Mouse (Mus musculus): ENCODE data around the gene Ap3s2. TPM values are rescaled to one million over a fixed set of nuclear protein-coding genes. Genes with fewer than 3 reads are reported as not detected.

Ap3s2 gene
- total RNA-seq (2021), result 10 to 100 TPM; 20.5 to 24.1 TPM

GRCm38 (mm10) chr7:79920344-79920983, at the start of gene Ap3s2:
Gene Ap3s2, minus strand, starts transcription at chr7:79920649.
- intact Hi-C loops (cut with DNase I), result no loop called here
- DNase-seq, result peak; percentile 91 to 93

- intact Hi-C loops (cut with DNase I), result no loop called here
- DNase-seq, result no peak
These were observed 47.9 kb upstream of the Ap3s2 start for GRCm38 (mm10) chr7:79968326-79968725.

DNA sequence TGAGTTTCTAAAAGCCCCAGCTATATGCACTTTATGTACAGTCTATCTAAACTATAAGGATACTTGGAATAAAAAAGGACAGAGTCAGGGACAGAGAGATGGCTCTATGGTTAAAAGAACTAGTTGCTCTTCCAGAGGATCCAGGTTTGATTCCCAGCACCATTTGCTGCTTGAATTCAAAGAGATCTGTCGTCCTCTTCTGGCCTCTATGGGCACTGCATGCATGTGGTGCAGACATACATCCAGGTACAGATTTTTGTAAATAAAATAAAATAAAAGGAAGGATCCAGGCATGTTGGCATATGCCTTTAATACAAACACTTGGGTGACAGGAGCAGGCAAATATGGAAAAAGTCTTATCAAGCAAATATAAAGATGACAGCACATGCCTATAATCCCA, 41.2 kb upstream of the Ap3s2 start:
- intact Hi-C loops (cut with DNase I), result no loop called here
- no peak for DNase-seq

DNA sequence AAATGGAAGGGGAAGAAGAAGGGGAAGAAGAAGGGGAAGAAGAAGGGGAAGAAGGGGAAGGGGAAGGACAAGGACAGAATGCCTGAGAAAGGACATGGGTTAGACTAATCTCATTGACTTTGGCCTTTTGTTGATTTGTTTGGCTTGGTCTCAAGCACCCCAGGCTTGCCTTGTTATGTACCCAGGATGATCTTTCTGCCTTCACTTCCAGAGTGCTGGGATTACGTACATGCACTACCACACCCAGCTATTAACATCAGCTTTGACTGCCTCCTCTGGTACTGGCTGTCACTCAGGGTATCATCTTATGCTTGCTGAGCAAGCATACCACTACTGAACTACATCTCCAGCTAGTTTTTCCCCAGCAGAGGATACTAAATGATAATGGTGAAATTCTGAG, 35.7 kb upstream of the Ap3s2 start:
- intact Hi-C loops (cut with DNase I), result no loop called here
- DNase-seq, result no peak

DNA sequence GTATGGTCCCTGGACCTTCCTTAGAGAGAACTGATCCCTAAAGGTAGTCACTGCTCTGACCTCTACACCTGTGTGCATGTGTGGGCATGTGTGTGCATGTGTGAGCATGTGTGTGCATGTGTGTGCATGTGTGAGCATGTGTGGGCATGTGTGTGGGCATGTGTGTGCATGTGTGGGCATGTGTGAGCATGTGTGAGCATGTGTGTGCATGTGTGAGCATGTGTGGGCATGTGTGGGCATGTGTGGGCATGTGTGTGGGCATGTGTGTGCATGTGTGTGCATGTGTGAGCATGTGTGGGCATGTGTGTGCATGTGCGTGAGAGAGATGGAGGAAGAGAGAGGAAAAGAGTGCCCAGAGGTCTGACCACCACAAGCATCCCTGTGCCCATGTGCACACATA, 34.4 kb upstream of the Ap3s2 start:
- no peak for DNase-seq
- intact Hi-C loops (cut with DNase I), result no loop called here

GRCm38 (mm10) chr7:79951038-79951437, 30.6 kb upstream of the Ap3s2 start:
- intact Hi-C loops (cut with DNase I), result no loop called here

DNA sequence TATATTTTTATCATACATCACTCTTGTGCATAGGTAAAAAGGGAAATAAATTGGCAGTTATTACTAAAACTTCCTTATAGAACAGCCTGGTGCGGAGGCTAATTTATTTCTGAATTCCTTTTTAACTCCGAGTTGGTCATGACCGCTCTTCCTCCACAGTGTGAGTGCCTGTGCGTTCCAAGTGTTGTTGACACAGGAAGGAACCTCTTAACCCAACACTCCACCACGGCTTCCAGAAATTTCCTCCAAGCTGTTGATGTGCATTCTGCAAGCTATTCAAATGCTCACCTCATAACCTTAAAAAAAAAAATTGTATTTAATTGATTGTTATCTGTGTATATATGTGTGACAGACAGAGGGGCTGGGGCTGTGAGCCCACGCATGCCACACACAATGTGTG, 29.8 kb upstream of the Ap3s2 start:
- intact Hi-C loops (cut with DNase I), result no loop called here
- DNase-seq, result no peak

More at GRCm38 (mm10) chr7:79951038-79951437, 30.6 kb upstream of the Ap3s2 start:
- no peak for DNase-seq

DNA sequence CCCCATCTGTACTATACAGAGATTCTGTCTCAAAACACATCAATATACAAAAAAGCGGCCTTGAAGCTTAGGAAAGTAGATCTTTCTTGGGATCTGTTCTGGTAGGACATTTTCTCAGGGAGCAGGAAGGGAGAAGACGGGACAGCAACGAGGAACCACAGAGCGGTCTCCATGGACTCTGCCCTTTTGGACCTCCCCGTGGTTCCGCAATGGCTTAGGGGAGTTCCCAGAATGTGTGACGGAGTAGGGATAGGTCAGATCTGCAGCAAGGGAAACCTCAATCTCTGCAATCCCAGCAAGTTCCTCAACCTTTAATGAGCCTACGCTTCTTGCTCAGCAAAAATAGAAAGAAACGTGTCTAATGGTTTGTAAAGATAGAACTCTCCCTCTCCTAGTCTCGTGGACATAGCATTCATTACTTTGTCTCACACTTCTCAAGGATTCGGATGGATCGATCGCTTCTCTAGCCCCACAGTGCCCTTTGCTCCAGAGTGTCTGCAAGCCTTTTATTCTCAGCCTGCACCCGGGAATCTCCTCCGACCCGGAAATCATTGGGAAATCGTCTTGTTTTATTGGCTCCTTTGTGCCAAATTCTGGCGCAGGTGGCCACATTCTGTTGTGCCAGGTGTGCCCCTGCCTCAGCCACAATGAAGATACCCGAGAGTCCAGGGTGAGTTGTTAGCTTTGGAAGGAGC, 15.2 kb upstream of the Ap3s2 start:
- peak; percentile 59 to 73 for DNase-seq
- intact Hi-C loops (cut with DNase I), result loop anchor here (5.0 to 10.0 kb wide), 2 partner anchors 87 to 179 kb away; partner anchors contain the start of genes Idh2 and Zfp710

- intact Hi-C loops (cut with DNase I), result loop anchor here (5.0 to 10.0 kb wide), 2 partner anchors 87 to 180 kb away; partner anchors contain the start of genes Idh2 and Zfp710
- peak; percentile 81 to 83 for DNase-seq
These were observed 14.5 kb upstream of the Ap3s2 start, which contains the start of gene Arpin for GRCm38 (mm10) chr7:79934862-79935510. Gene Arpin, minus strand, starts transcription at chr7:79935359.

DNA sequence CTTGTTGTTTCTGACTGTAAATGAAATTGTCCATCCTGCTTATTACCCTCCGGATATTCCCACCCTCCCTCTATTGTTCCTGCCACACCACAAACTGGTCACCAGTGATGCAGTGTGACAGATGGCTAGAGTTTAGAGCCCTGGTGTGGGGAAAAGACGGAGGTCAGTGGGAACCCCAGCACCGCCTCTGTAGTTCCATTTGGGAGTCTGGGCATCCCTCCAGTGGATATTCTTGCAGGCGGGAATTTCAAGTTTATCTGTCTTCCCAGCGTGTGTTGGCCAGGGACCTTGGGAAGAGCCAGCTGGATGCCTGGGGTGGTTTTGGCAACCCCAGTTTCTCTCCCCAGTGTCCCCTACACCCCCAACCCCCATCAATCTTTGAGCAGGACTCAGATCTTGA, 14.0 kb upstream of the Ap3s2 start:
- DNase-seq, result peak; percentile 55 to 67
- intact Hi-C loops (cut with DNase I), result loop anchor here (10.0 kb wide), 1 partner anchor 180 kb away; the partner anchor contains the start of gene Idh2

GRCm38 (mm10) chr7:79928516-79929052, 8.1 kb upstream of the Ap3s2 start:
- DNase-seq, result no peak
- intact Hi-C loops (cut with DNase I), result loop anchor here (5.0 kb wide), 1 partner anchor 154 kb away; no protein-coding TSS in a partner anchor

GRCm38 (mm10) chr7:79914556-79914955, 5.9 kb downstream of the Ap3s2 start:
- intact Hi-C loops (cut with DNase I), result loop anchor here (1.0 kb wide), 1 partner anchor 115 kb away; no protein-coding TSS in a partner anchor
- DNase-seq, result peak; percentile 44 to 64

DNA sequence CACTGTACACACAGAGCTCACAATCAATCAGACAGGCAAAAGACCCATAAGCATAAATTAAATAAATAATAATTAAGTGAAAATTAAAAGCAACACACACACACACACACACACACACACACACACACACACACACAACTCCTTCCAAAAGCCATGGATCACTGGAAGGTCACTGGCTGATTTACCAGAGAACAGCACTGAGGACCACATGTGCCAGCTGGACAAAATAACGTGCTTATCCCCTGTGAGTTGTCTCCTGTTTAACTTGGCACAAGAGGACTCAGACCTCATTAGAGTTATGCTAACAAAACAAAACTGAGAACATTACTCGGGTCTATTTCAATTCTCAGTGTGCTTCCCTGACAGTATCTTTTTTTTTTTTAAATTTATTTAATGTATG, 13.1 kb downstream of the Ap3s2 start:
- intact Hi-C loops (cut with DNase I), result no loop called here
- peak; percentile 56 to 59 for DNase-seq

DNA sequence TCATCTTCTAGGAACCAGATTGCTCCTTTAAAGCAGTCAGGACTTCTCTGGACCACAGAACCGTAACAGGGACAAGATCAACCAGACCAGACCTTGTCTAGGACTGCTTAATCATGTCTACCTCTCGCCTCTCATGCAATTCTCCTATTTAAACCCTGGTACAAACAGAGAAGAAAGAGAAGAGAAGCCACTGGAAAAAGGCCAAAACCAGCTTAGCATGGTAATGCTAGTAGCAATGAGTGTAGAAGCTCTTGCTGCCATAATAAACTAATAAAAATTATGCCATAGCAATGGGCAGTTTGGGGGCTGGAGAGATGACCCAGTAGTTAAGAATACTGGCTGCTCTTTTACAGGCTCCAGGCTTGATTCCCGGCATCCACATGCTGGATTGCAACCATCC, 13.5 kb downstream of the Ap3s2 start:
- intact Hi-C loops (cut with DNase I), result no loop called here
- no peak for DNase-seq

- no peak for DNase-seq
- intact Hi-C loops (cut with DNase I), result no loop called here
These were observed 15.3 kb downstream of the Ap3s2 start for GRCm38 (mm10) chr7:79905193-79905592.

GRCm38 (mm10) chr7:79903160-79903792, 17.2 kb downstream of the Ap3s2 start:
- intact Hi-C loops (cut with DNase I), result no loop called here
- no peak for DNase-seq

DNA sequence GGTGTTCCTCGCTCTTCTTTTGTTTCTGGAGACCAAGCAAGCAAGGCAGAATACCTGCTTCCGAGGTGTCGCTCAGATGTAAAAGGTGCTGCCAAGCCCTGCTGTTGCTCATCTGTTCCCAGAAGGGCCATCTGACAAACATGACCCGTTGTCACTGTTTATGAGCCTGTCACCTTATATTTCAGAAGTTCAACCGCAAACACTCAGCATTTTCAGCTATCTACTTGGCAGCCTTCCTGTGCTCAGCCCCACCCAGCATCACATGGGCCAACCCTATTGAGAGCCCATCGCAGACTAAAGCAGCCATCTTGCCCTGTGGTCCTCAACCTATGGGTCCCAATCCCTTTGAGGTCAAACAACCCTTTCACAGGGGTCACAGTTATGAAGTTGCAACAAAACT, 19.7 kb downstream of the Ap3s2 start:
- intact Hi-C loops (cut with DNase I), result no loop called here
- no peak for DNase-seq

DNA sequence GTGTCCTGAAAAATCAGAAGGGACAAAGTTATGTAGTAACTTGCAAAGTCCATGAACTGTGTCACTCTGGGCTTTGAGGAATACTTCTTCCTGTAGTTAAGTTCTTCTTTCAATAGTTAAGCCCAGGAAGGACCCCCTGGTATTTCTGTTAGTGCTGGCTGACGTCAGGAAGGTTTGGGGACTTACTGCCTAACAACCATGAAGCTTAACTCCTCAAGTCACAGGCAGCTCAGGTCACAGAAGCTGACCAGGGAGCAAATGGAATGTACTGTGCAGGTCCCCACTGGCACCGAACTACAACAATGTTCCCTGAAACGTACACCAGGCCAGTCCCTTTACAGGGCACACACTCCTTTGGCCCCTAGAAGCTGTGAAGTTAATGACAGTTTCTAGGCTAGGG, 25.2 kb downstream of the Ap3s2 start:
- no peak for DNase-seq
- intact Hi-C loops (cut with DNase I), result no loop called here

GRCm38 (mm10) chr7:79894790-79895189, 25.7 kb downstream of the Ap3s2 start:
- no peak for DNase-seq
- intact Hi-C loops (cut with DNase I), result no loop called here

DNA sequence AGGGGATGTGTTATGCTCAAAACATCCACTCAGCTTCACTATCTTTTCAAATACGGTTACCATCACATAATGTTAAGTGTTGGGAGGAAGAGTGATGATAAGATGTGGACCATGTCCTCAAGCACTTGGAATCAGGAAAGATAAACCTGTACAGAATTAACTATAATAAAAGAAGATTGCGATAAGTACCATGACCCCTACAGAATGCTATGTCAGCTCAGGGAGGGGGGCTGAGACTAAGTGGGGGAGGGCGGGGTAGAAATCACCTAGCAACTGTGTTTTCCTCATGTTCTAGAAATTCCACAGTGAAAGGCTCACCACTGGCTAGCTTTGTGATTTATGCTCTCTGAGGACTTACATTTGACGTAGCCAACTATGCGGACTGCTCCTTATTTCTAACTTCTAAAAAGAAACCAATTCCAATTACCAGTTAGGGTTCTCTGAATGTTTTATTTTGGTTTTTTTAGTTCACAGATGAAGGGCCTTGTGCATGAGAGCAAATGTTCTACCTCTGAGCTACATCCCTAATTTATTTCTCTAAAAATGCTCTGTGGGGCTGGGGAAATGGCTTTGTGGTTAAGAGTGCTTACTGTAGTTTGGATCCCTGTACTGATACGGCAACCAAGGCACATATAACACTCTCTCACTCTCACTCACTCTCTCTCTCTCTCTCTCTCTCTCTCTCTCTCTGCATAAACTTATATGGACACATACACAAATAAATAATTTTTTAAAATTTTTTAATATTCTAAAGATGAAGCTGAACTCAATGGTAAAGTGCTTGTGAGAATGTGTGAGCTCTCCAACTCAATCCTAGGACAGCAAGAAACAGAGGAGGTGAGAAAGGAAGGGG, 27.6 kb downstream of the Ap3s2 start:
- intact Hi-C loops (cut with DNase I), result no loop called here
- DNase-seq, result no peak
